Mouse (Mus musculus) liver, postnatal 0 days (tissue): ENCODE measurements around the gene Glb1.

Experiments
- CTCF ChIP-seq: sonication (generic); IDR thresholded peaks from 2 replicates; pipeline ENCODE4 v1.5.1; 2016; ENCODE audit warnings: antibody characterized with exemption, low read depth
- EP300 ChIP-seq: IDR thresholded peaks from 2 replicates; pipeline ENCODE4 v1.6.1; 2016; ENCODE audit warnings: antibody characterized with exemption, low read depth, mild to moderate bottlenecking

GRCm38 (mm10) chr9:114427425-114427824 lies 26.5 kb downstream of the Glb1 start:
- TF ChIP-seq CTCF (no peak), EP300 (no peak)
